Mouse (Mus musculus): ENCODE results near the gene I830077J02Rik.

- TF ChIP-seq CTCF (IDR thresholded peaks at IDR 0.05; ENCODE audit: borderline replicate concordance, insufficient read depth, low read depth, low read length) (no peak), POLR2A (IDR thresholded peaks at IDR 0.05; ENCODE audit: borderline replicate concordance, insufficient read depth, low read length) (no peak)
Observed at GRCm38 (mm10) chr3:105932240-105933071, at the start of gene I830077J02Rik.

All from cerebellum, adult 2 months (tissue).